Mouse (Mus musculus): ENCODE data around the gene M1ap. TPM values are rescaled to one million over a fixed set of nuclear protein-coding genes. Genes with fewer than 3 reads are reported as not detected.

The M1ap gene
- total and polyA plus RNA-seq, 3 experiments, result 2.4 to 6.4 (median 3.9) TPM

DNA sequence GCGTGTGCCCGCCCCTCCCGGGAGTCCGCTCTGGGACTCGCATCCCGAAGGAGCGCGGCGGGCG, 123.4 kb downstream of the M1ap start, which contains the start of gene Tlx2:
Gene Tlx2 (minus strand): TSS at position 47 of the 64 bp plus-strand sequence.
- DNase-seq (ENCODE audit: extremely low read depth), result no peak
- peaks cover 0 to 20% of the 10 kb centered on the region in 2 experiments for H3K36me3 ChIP-seq (replicated peaks in 1 of 2; ENCODE audit: control insufficient read depth in 1 of 2, insufficient read depth in 1 of 2, low read length in 1 of 2)
- TF ChIP-seq JUND (conservative IDR thresholded peaks at IDR 0.05; ENCODE audit: low read depth, low read length) (no peak), RCOR1 (conservative IDR thresholded peaks at IDR 0.05; ENCODE audit: low read depth, low read length) (no peak), UBTF (IDR thresholded peaks at IDR 0.05; ENCODE audit: low read depth, low read length) (no peak), POLR2A (IDR thresholded peaks at IDR 0.05; ENCODE audit: low read depth, low read length) (no peak), CHD2 (IDR thresholded peaks at IDR 0.05; ENCODE audit: low read length) (no peak), ETS1 (conservative IDR thresholded peaks at IDR 0.05; ENCODE audit: low read depth, low read length) (no peak), MYC (IDR thresholded peaks at IDR 0.05; ENCODE audit: low read depth, low read length) (no peak), ZMIZ1 (IDR thresholded peaks at IDR 0.05; ENCODE audit: low read depth, low read length) (no peak), SMC3 (IDR thresholded peaks at IDR 0.05; ENCODE audit: low read depth, low read length) (no peak), MAX (IDR thresholded peaks at IDR 0.05; ENCODE audit: low read length) (no peak), JUN (IDR thresholded peaks at IDR 0.05; ENCODE audit: insufficient read depth, low read depth, low read length) (no peak), POLR2AphosphoS2 (IDR thresholded peaks at IDR 0.05; ENCODE audit: low read depth, low read length) (no peak), E2F4 (IDR thresholded peaks at IDR 0.05; ENCODE audit: insufficient replicate concordance, low read depth, low read length) (no peak), ZNF384 (IDR thresholded peaks at IDR 0.05; ENCODE audit: low read depth, low read length) (no peak), SIN3A (IDR thresholded peaks at IDR 0.05; ENCODE audit: low read length) (no peak), HCFC1 (IDR thresholded peaks at IDR 0.05; ENCODE audit: low read depth, low read length) (no peak), EP300 (IDR thresholded peaks at IDR 0.05; ENCODE audit: low read length) (no peak)
- H3K4me3 ChIP-seq (replicated peaks in 1 of 3; ENCODE audit: low read depth in 2 of 3, low read length in 2 of 3, poor library complexity in 1 of 3), result no peak within 1 kb of the TSS
- H3K4me1 ChIP-seq (ENCODE audit: control insufficient read depth in 1 of 2, insufficient read depth in 2 of 2), result no peaks in the 10 kb centered on the region
- no peak within 1 kb of the TSS for H3K27ac ChIP-seq (ENCODE audit: insufficient read depth, low read depth)
- H3K4me2 ChIP-seq (ENCODE audit: insufficient read depth, low read depth, poor library complexity, severe bottlenecking), result no peak within 1 kb of the TSS
- H3K9me3 ChIP-seq (replicated peaks; ENCODE audit: low read length), result peaks cover 33% of the 10 kb centered on the region
- no peak within 1 kb of the TSS for H3K9ac ChIP-seq (ENCODE audit: insufficient read depth, low read depth)
- no peaks in the 10 kb centered on the region for H3K79me2 ChIP-seq (replicated peaks; ENCODE audit: control insufficient read depth, extremely low read depth, insufficient read depth, poor library complexity, severe bottlenecking)
- H3K27me3 ChIP-seq (replicated peaks), result no peaks in the 10 kb centered on the region
- dilution Hi-C loops (cut with MboI; ENCODE audit: extremely low pct_ligation_motif_present, extremely low pct_unique_long_range_greater_than_20kb, low sequenced_read_pairs) (no loop called here), in situ Hi-C loops (cut with MboI; ENCODE audit: low pct_ligation_motif_present, low pct_unique_long_range_greater_than_20kb, low sequenced_read_pairs) (no loop called here)

DNA sequence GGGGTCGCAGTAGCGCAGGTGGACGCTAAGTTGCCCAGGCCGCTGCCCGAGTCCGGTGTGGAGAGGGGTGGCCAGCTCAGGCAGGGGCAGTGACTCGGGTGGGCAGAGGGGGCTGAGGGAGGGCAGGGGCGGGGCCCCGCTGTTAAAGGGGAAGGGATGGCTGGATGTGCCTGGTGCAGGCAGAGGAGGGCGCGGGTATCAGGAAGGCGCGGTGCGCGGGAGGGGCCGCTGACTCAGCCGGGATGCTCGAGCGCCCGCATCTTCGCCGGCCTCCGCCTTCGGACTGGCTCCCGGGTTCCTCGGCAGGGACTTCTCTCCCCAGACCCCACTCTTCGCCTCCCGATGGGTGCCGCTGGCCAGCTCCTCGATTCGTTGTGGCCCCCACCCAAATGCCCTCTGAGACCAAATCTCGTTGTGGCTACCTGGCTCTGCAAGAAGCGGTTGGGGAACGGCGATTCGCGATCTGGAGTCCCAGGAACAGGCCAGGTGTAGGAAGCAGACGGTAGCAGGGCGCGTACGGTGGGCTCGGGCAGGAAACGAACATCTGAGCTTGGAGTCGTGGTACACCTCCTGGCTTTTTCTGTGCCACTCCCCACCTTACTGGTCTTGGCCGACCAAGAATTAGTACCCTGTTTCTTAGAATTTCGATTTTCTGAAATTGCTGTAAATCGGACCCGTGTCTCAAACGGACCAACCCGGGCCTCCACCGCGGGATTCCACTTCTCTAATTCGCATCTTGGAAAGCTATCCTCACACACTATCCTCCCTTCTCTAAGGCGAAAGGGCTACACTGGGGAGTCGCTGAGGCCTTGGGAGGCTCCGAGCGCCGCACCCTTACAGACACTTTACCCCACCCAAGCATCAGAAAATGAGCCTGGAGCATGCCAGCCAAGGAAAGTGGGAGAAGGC, 123.9 kb downstream of the M1ap start:
- Histone ChIP-seq H3K4me1 (ENCODE audit: control insufficient read depth in 1 of 2, insufficient read depth in 2 of 2) (no peaks in the 10 kb centered on the region), H3K4me3 (replicated peaks in 1 of 3; ENCODE audit: low read depth in 2 of 3, low read length in 2 of 3, poor library complexity in 1 of 3) (no peak overlapping the region), H3K27ac (ENCODE audit: insufficient read depth, low read depth) (no peak overlapping the region), H3K9me3 (replicated peaks; ENCODE audit: low read length) (peaks cover 33% of the 10 kb centered on the region), H3K4me2 (ENCODE audit: insufficient read depth, low read depth, poor library complexity, severe bottlenecking) (no peak overlapping the region), H3K9ac (ENCODE audit: insufficient read depth, low read depth) (no peak overlapping the region), H3K79me2 (replicated peaks; ENCODE audit: control insufficient read depth, extremely low read depth, insufficient read depth, poor library complexity, severe bottlenecking) (no peaks in the 10 kb centered on the region), H3K27me3 (replicated peaks) (no peaks in the 10 kb centered on the region), H3K36me3 (replicated peaks in 1 of 2; ENCODE audit: control insufficient read depth in 1 of 2, insufficient read depth in 1 of 2, low read length in 1 of 2) (peaks cover 0 to 18% of the 10 kb centered on the region in 2 experiments)
- dilution Hi-C loops (cut with MboI; ENCODE audit: extremely low pct_ligation_motif_present, extremely low pct_unique_long_range_greater_than_20kb, low sequenced_read_pairs), result no loop called here
- no peak for TF ChIP-seq BHLHE40 (IDR thresholded peaks at IDR 0.05; ENCODE audit: low read depth, low read length)
- no peak for TF ChIP-seq MEF2A (IDR thresholded peaks at IDR 0.05; ENCODE audit: borderline replicate concordance, low read depth, low read length)
- TF ChIP-seq ELF1 (IDR thresholded peaks at IDR 0.05; ENCODE audit: low read depth, low read length), result no peak
- no peak for TF ChIP-seq ZKSCAN1 (IDR thresholded peaks at IDR 0.05; ENCODE audit: borderline replicate concordance, low read depth, low read length)
- TF ChIP-seq CTCF (conservative IDR thresholded peaks at IDR 0.05 in 1 of 2, IDR thresholded peaks at IDR 0.05 in 1 of 2; ENCODE audit: low read depth in 2 of 2, low read length in 2 of 2), result no peak
- no peak for TF ChIP-seq POLR2A (IDR thresholded peaks at IDR 0.05; ENCODE audit: low read depth, low read length)
- TF ChIP-seq ZNF384 (IDR thresholded peaks at IDR 0.05; ENCODE audit: low read depth, low read length), result no peak
- no peak for TF ChIP-seq TCF12 (IDR thresholded peaks at IDR 0.05; ENCODE audit: low read depth, low read length)
- TF ChIP-seq USF1 (IDR thresholded peaks at IDR 0.05; ENCODE audit: low read depth, low read length), result no peak
- no peak for TF ChIP-seq PAX5 (IDR thresholded peaks at IDR 0.05; ENCODE audit: low read length)
- in situ Hi-C loops (cut with MboI; ENCODE audit: low pct_ligation_motif_present, low pct_unique_long_range_greater_than_20kb, low sequenced_read_pairs), result no loop called here
- DNase-seq (ENCODE audit: extremely low read depth), result no peak

All from CH12.LX (cell line).